Mouse (Mus musculus) Patski (cell line): ENCODE measurements around the gene Hhat. TPM values are rescaled to one million over a fixed set of nuclear protein-coding genes. Genes with fewer than 3 reads are reported as not detected.

Experiments used
- ATAC-seq: fragments of 100-300 bp; one replicate; pipeline ENCODE4 v1.8.0; 2021
- CTCF ChIA-PET: fragments of 350-600 bp; sonication (Branson Sonifier 250); formaldehyde crosslinking; loops from one replicate; lab custom pipeline; 2022; ENCODE audit warnings: inconsistent platforms; lab: Charles Lee
- POLR2A ChIA-PET: fragments of 350-600 bp; sonication (Branson Sonifier 250); formaldehyde crosslinking; loops from one replicate; lab custom pipeline; 2022; ENCODE audit warnings: antibody characterized with exemption, inconsistent platforms; lab: Charles Lee
- DNase-seq: peaks from one replicate; pipeline ENCODE4 v3.0.0-alpha.2; 2011; ENCODE audit warnings: low read depth, low spot score
- H3K27me3 ChIP-seq: fragments of 371-371 bp; one replicate; pipeline ENCODE4 v1.5.1; 2021
- CTCF ChIP-seq: fragments of 100-300 bp; IDR thresholded peaks from one replicate; pipeline ENCODE4 v1.5.1; 2021
- in situ Hi-C: fragments of 300-500 bp; cut with MboI; formaldehyde crosslinking; loops from 3 replicates; pipeline ENCODE4 v1.11.1; 2018; ENCODE audit warnings: low pct_unique_long_range_greater_than_20kb, mixed read lengths
- polyA plus RNA-seq: library from polyadenylated mRNA; unstranded; gene quantifications from one replicate; pipeline ENCODE4 v1.2.3, GENCODE M21; 2021

The Hhat gene
- polyA plus RNA-seq, 1 experiment from 2014 or later: 5.2 TPM

- CTCF ChIA-PET: interaction anchor here (0.6 to 1.3 kb wide), 3 partner anchors 15 to 51 kb away, joined by 3 to 4 read pairs (median 3); no protein-coding TSS in a partner anchor
- DNase-seq: no peak
- H3K27me3 ChIP-seq: no peaks in the 10 kb centered on the region
- in situ Hi-C loops: no loop called here
- ATAC-seq: no peak
- POLR2A ChIA-PET: interaction anchor here (0.5 to 0.6 kb wide), 2 partner anchors 60 to 158 kb away, joined by 4 to 5 read pairs; no protein-coding TSS in a partner anchor
- TF ChIP-seq CTCF: no peak
Observed at GRCm38 (mm10) chr1:192762946-192763933, 7.8 kb downstream of the Hhat start.

GRCm38 (mm10) chr1:192756674-192757073 lies 14.3 kb downstream of the Hhat start:
- POLR2A ChIA-PET: interaction anchor here (0.6 to 1.1 kb wide), 2 partner anchors 13 kb away, joined by 3 read pairs; no protein-coding TSS in a partner anchor
- DNase-seq (no peak), ATAC-seq (no peak)
- CTCF ChIA-PET: interaction anchor here (1.0 to 1.7 kb wide), 2 partner anchors 14 to 28 kb away, joined by 3 to 6 read pairs; no protein-coding TSS in a partner anchor
- H3K27me3 ChIP-seq: no peaks in the 10 kb centered on the region
- in situ Hi-C loops: no loop called here
- TF ChIP-seq CTCF: no peak

GRCm38 (mm10) chr1:192755685-192756606 lies 15.1 kb downstream of the Hhat start:
- DNase-seq (no peak), ATAC-seq (no peak)
- ChIA-PET POLR2A (interaction anchor here (1.1 kb wide), 1 partner anchor 14 kb away, joined by 3 read pairs; no protein-coding TSS in a partner anchor), CTCF (interaction anchor here (1.7 kb wide), 1 partner anchor 28 kb away, joined by 6 read pairs; no protein-coding TSS in a partner anchor)
- H3K27me3 ChIP-seq: no peaks in the 10 kb centered on the region
- in situ Hi-C loops: no loop called here
- TF ChIP-seq CTCF: no peak

- in situ Hi-C loops: no loop called here
- no peaks in the 10 kb centered on the region for H3K27me3 ChIP-seq
- no peak for DNase-seq
- CTCF ChIA-PET: interaction anchor here (1.0 kb wide), 1 partner anchor 9 kb away, joined by 3 read pairs; no protein-coding TSS in a partner anchor
- ATAC-seq: no peak
- no peak for TF ChIP-seq CTCF
- POLR2A ChIA-PET: no interaction called here
Observed at GRCm38 (mm10) chr1:192755246-192755645, 15.8 kb downstream of the Hhat start.

GRCm38 (mm10) chr1:192754268-192754667 lies 16.8 kb downstream of the Hhat start:
- ChIA-PET CTCF (interaction anchor here (1.0 to 1.5 kb wide), 2 partner anchors 8 to 30 kb away, joined by 3 read pairs; no protein-coding TSS in a partner anchor), POLR2A (no interaction called here)
- no peak for TF ChIP-seq CTCF
- DNase-seq (no peak), ATAC-seq (no peak)
- in situ Hi-C loops: no loop called here
- no peaks in the 10 kb centered on the region for H3K27me3 ChIP-seq

GRCm38 (mm10) chr1:192752659-192753601 lies 18.1 kb downstream of the Hhat start:
- no peak for TF ChIP-seq CTCF
- ATAC-seq (no peak), DNase-seq (no peak)
- ChIA-PET CTCF (interaction anchor here (1.2 to 1.5 kb wide), 3 partner anchors 11 to 31 kb away, joined by 3 read pairs; no protein-coding TSS in a partner anchor), POLR2A (no interaction called here)
- in situ Hi-C loops: no loop called here
- H3K27me3 ChIP-seq: no peaks in the 10 kb centered on the region

- ChIA-PET CTCF (no interaction called here), POLR2A (interaction anchor here (0.7 kb wide), 1 partner anchor 455 kb away, joined by 3 read pairs; no protein-coding TSS in a partner anchor)
- H3K27me3 ChIP-seq: no peaks in the 10 kb centered on the region
- TF ChIP-seq CTCF: no peak
- DNase-seq: no peak
- no peak for ATAC-seq
- in situ Hi-C loops: no loop called here
Observed at GRCm38 (mm10) chr1:192750042-192750437, 21.0 kb downstream of the Hhat start.

- ATAC-seq: no peak
- CTCF ChIA-PET: interaction anchor here (1.0 kb wide), 1 partner anchor 13 kb away, joined by 3 read pairs; no protein-coding TSS in a partner anchor
- TF ChIP-seq CTCF: no peak
Observed at GRCm38 (mm10) chr1:192749270-192750041, 21.6 kb downstream of the Hhat start.

More at GRCm38 (mm10) chr1:192749270-192750041, 21.6 kb downstream of the Hhat start:
- H3K27me3 ChIP-seq: no peaks in the 10 kb centered on the region
- in situ Hi-C loops: no loop called here
- POLR2A ChIA-PET: no interaction called here
- DNase-seq: no peak
